Mouse (Mus musculus) lung, adult 2 months (tissue): ENCODE measurements around the gene Ube2h.

Experiments
- CTCF ChIP-seq: fragments of 200-500 bp; IDR thresholded peaks from 2 replicates; pipeline ENCODE4 v1.5.1; 2011; ENCODE audit warnings: mild to moderate bottlenecking, low read length, control low read depth; ENCODE audit not compliant: insufficient read depth
- POLR2A ChIP-seq: fragments of 200-500 bp; IDR thresholded peaks from 2 replicates; pipeline ENCODE4 v1.6.1; 2011; ENCODE audit warnings: low read depth, mild to moderate bottlenecking, control low read depth, low read length, borderline replicate concordance; ENCODE audit errors: extremely low read depth

GRCm38 (mm10) chr6:30179046-30179445, 125.3 kb downstream of the Ube2h start:
- TF ChIP-seq CTCF (no peak), POLR2A (no peak)
